27 mouse cellular contexts compared by ENCODE assay signal in genomic region chrX:115062556-115063146, GRCm38 (mm10).
DNase-seq lines count a peak whose midpoint lies in the region; ATAC-seq and TF ChIP-seq lines count a peak whose summit lies in the region.
"Had no signal": no experiment of that assay in that cellular context is flagged by ENCODE, and none has a peak within 500 bp of the region (broad histone marks: within the 10 kb centered on the region; RNA-seq: fewer than 3 reads in every experiment).

No protein-coding gene starts in this region.

- peak; percentile 27; the same call in 1 of the 2 replicates for TF ChIP-seq CTCF in heart, adult 2 months (IDR thresholded peaks at IDR 0.05)
- TF ChIP-seq CTCF in stomach, postnatal 0 days (IDR thresholded peaks at IDR 0.05; ENCODE audit: low read depth): 0 out of 2 replicates have a peak, but pooled peaks have one; percentile 2

- H3K9me3 ChIP-seq in stomach, postnatal 0 days (ENCODE audit: control insufficient read depth, low read length): no peaks in the 10 kb centered on the region
- no peaks in the 10 kb centered on the region for H3K9me3 ChIP-seq in hindbrain, embryonic 14.5 days (ENCODE audit: control insufficient read depth, low read length)
- H3K9me3 ChIP-seq: embryonic facial prominence, embryonic 12.5 days; embryonic facial prominence, embryonic 15.5 days; heart, embryonic 12.5 days; heart, embryonic 15.5 days; hindbrain, embryonic 15.5 days had no signal

- H3K4me2 ChIP-seq in stomach, postnatal 0 days (replicated peaks; ENCODE audit: low read depth): no peak overlapping the region
- H3K4me2 ChIP-seq in hindbrain, embryonic 14.5 days (replicated peaks): no peak overlapping the region
- H3K4me2 ChIP-seq: embryonic facial prominence, embryonic 12.5 days; embryonic facial prominence, embryonic 15.5 days; heart, embryonic 12.5 days; heart, embryonic 15.5 days; hindbrain, embryonic 15.5 days had no signal

- no peak for TF ChIP-seq EP300 in heart, adult 2 months (IDR thresholded peaks at IDR 0.05; ENCODE audit: insufficient read depth, low read depth, low read length)
- no peak for TF ChIP-seq EP300 in stomach, postnatal 0 days (optimal IDR thresholded peaks at IDR 0.05)

- no peaks in the 10 kb centered on the region for H3K79me2 ChIP-seq in heart, adult 2 months (replicated peaks; ENCODE audit: control insufficient read depth, insufficient read depth, low read length)

- H3K36me3 ChIP-seq in heart, adult 2 months (ENCODE audit: control insufficient read depth, insufficient read depth, low read length): no peaks in the 10 kb centered on the region
- H3K36me3 ChIP-seq in stomach, postnatal 0 days (ENCODE audit: control insufficient read depth, insufficient read depth, low read length): no peaks in the 10 kb centered on the region
- no peaks in the 10 kb centered on the region for H3K36me3 ChIP-seq in hindbrain, embryonic 14.5 days (replicated peaks; ENCODE audit: control insufficient read depth, insufficient read depth)
- H3K36me3 ChIP-seq: embryonic facial prominence, embryonic 12.5 days; embryonic facial prominence, embryonic 15.5 days; heart, embryonic 12.5 days; heart, embryonic 15.5 days; hindbrain, embryonic 15.5 days had no signal

- TF ChIP-seq POLR2A in heart, adult 2 months (IDR thresholded peaks at IDR 0.05; ENCODE audit: insufficient read depth, low read depth, low read length): no peak

- intact Hi-C loops in heart, adult 2 months (cut with DNase I): no loop called here

- no peak overlapping the region for H3K4me3 ChIP-seq in heart, adult 2 months
- H3K4me3 ChIP-seq in stomach, postnatal 0 days (ENCODE audit: low read depth, low read length): no peak overlapping the region
- no peak overlapping the region for H3K4me3 ChIP-seq in hindbrain, embryonic 14.5 days (replicated peaks; ENCODE audit: low read length)
- H3K4me3 ChIP-seq: embryonic facial prominence, embryonic 12.5 days; embryonic facial prominence, embryonic 15.5 days; gastrocnemius, adult 2 months; heart, embryonic 12.5 days; heart, embryonic 15.5 days; hindbrain, embryonic 15.5 days had no signal

- 48% methylated on average over 3 of the region's 3 CpGs for WGBS in heart, adult 2 months
- whole genome bisulfite sequencing in stomach, postnatal 0 days: 56% methylated on average over 3 of the region's 3 CpGs
- 85% methylated on average over 3 of the region's 3 CpGs for WGBS in hindbrain, embryonic 14.5 days

- H3K9ac ChIP-seq in heart, adult 2 months (ENCODE audit: low read depth, low read length): no peak overlapping the region
- no peak overlapping the region for H3K9ac ChIP-seq in stomach, postnatal 0 days (ENCODE audit: low read length)
- no peak overlapping the region for H3K9ac ChIP-seq in hindbrain, embryonic 14.5 days
- H3K9ac ChIP-seq: embryonic facial prominence, embryonic 12.5 days; embryonic facial prominence, embryonic 15.5 days; forebrain, postnatal 0 days; heart, embryonic 12.5 days; heart, embryonic 15.5 days; hindbrain, embryonic 15.5 days had no signal

- H3K4me1 ChIP-seq in heart, adult 2 months (ENCODE audit: control insufficient read depth, insufficient read depth, low read length): no peaks in the 10 kb centered on the region
- no peaks in the 10 kb centered on the region for H3K4me1 ChIP-seq in stomach, postnatal 0 days (replicated peaks; ENCODE audit: control insufficient read depth, insufficient read depth)
- H3K4me1 ChIP-seq in hindbrain, embryonic 14.5 days (replicated peaks; ENCODE audit: control insufficient read depth, insufficient read depth, low read length): no peaks in the 10 kb centered on the region
- H3K4me1 ChIP-seq: embryonic facial prominence, embryonic 12.5 days; embryonic facial prominence, embryonic 15.5 days; heart, embryonic 12.5 days; heart, embryonic 15.5 days; hindbrain, embryonic 15.5 days had no signal

- H3K27me3 ChIP-seq in heart, adult 2 months (ENCODE audit: control insufficient read depth, insufficient read depth, low read length): no peaks in the 10 kb centered on the region
- no peaks in the 10 kb centered on the region for H3K27me3 ChIP-seq in stomach, postnatal 0 days (ENCODE audit: control insufficient read depth, insufficient read depth, low read length)
- H3K27me3 ChIP-seq in hindbrain, embryonic 14.5 days (ENCODE audit: control insufficient read depth, insufficient read depth, low read length): no peaks in the 10 kb centered on the region
- H3K27me3 ChIP-seq: CH12.LX; embryonic facial prominence, embryonic 12.5 days; embryonic facial prominence, embryonic 15.5 days; heart, embryonic 12.5 days; heart, embryonic 15.5 days; hindbrain, embryonic 15.5 days had no signal

- no peak overlapping the region for H3K27ac ChIP-seq in heart, adult 2 months
- H3K27ac ChIP-seq in stomach, postnatal 0 days (replicated peaks): no peak overlapping the region
- H3K27ac ChIP-seq in hindbrain, embryonic 14.5 days: no peak overlapping the region
- H3K27ac ChIP-seq: embryonic facial prominence, embryonic 12.5 days; embryonic facial prominence, embryonic 15.5 days; gastrocnemius, adult 2 months; heart, embryonic 15.5 days; hindbrain, embryonic 15.5 days had no signal

- ATAC-seq in stomach, postnatal 0 days (ENCODE audit: low FRiP score, low TSS enrichment): no peak
- ATAC-seq in hindbrain, embryonic 14.5 days (ENCODE audit: low FRiP score): no peak
- ATAC-seq: forebrain, embryonic 14.5 days; forebrain, postnatal 0 days had no signal

- DNase-seq in heart, adult 2 months: no peak
- no peak for DNase-seq in heart, postnatal 4 days
- DNase-seq in 416B (ENCODE audit: low read depth) (peak; percentile 90), MEL-GATA-1-ER (ENCODE audit: extremely low read depth, low read depth) (peak; percentile 6)
- DNase-seq in stomach, postnatal 0 days (ENCODE audit: low spot score): no peak
- DNase-seq in layer of hippocampus, postnatal 14 days (ENCODE audit: low spot score in 2 of 2): no peak
- no peak for DNase-seq in hindbrain, embryonic 14.5 days (ENCODE audit: low spot score)
- DNase-seq: adrenal gland, adult 2 months; adrenal gland, postnatal 14 days; B cell, adult 2 months; cerebellum, adult 11 months; cerebellum, adult 2 months; cerebellum, adult 9-11 months; cerebellum, postnatal 25 days; forebrain, postnatal 0 days; gastrocnemius, adult 2 months; gastrocnemius, postnatal 14 days; heart, adult 11 months; heart, postnatal 10 days; heart, postnatal 36 days had no signal

Comparison
In these comparisons a context has a peak if more than half of its experiments do, and no peak if none do; other contexts are left out.
1. DNase-seq: peak in 416B (single experiment) and MEL-GATA-1-ER (single experiment); none in heart, adult 2 months (0 of 2), heart, postnatal 4 days (single experiment), stomach, postnatal 0 days (single experiment), layer of hippocampus, postnatal 14 days (0 of 2) and hindbrain, embryonic 14.5 days (single experiment).